Mouse (Mus musculus) kidney, postnatal 4 days (tissue): ENCODE results near the gene Tex9.
A peak's percentile ranks its signal among the peaks of the same experiment; 100 is the strongest.

Experiments used
- DNase-seq, 2 experiments: peaks; one replicate each; pipeline ENCODE4 v3.0.0; 2021; ENCODE audit warnings: mixed read lengths in 2 of 2

The Tex9 gene

GRCm38 (mm10) chr9:72492194-72492565 is at the start of gene Tex9:
Gene Tex9, minus strand, starts transcription at chr9:72492212.
- no peak for DNase-seq

GRCm38 (mm10) chr9:72537086-72537485 is 45.1 kb upstream of the Tex9 start:
- DNase-seq, result peak; percentile 9 to 20

- no peak for DNase-seq
Measured at GRCm38 (mm10) chr9:72535394-72535793, 43.4 kb upstream of the Tex9 start.

- no peak for DNase-seq
Measured at GRCm38 (mm10) chr9:72534985-72535384, 43.0 kb upstream of the Tex9 start.

- DNase-seq, result no peak
Measured at GRCm38 (mm10) chr9:72533089-72533415, 41.0 kb upstream of the Tex9 start.

GRCm38 (mm10) chr9:72532381-72533088 is 40.5 kb upstream of the Tex9 start:
- DNase-seq, result peak; percentile 61 to 70

GRCm38 (mm10) chr9:72531996-72532380 is 40.0 kb upstream of the Tex9 start, which contains the start of gene Rfx7:
Gene Rfx7, plus strand, starts transcription at chr9:72532240.
- peak; percentile 80 to 89 for DNase-seq

GRCm38 (mm10) chr9:72531291-72531995 is 39.4 kb upstream of the Tex9 start:
- peak; percentile 81 to 90 for DNase-seq

- peak; percentile 32 to 56 for DNase-seq
Measured at GRCm38 (mm10) chr9:72530824-72531223, 38.8 kb upstream of the Tex9 start.

- DNase-seq, result peak; percentile 89 to 93
Measured at GRCm38 (mm10) chr9:72530237-72530636, 38.2 kb upstream of the Tex9 start.

GRCm38 (mm10) chr9:72526091-72526490 is 34.1 kb upstream of the Tex9 start:
- DNase-seq, result no peak

- no peak for DNase-seq
Measured at GRCm38 (mm10) chr9:72520849-72521248, 28.8 kb upstream of the Tex9 start.

GRCm38 (mm10) chr9:72519246-72519645 is 27.2 kb upstream of the Tex9 start:
- DNase-seq, result no peak

- DNase-seq, result no peak
Measured at GRCm38 (mm10) chr9:72515366-72515765, 23.4 kb upstream of the Tex9 start.

GRCm38 (mm10) chr9:72512229-72512981 is 20.4 kb upstream of the Tex9 start:
- no peak for DNase-seq

- no peak for DNase-seq
Measured at GRCm38 (mm10) chr9:72497171-72497570, 5.2 kb upstream of the Tex9 start.

GRCm38 (mm10) chr9:72496691-72497090 is 4.7 kb upstream of the Tex9 start:
- no peak for DNase-seq

GRCm38 (mm10) chr9:72493984-72494685 is 2.1 kb upstream of the Tex9 start:
- DNase-seq, result no peak

- no peak for DNase-seq
Measured at GRCm38 (mm10) chr9:72493465-72493864, 1.5 kb upstream of the Tex9 start.

- peak; percentile 95 to 96 for DNase-seq
Measured at GRCm38 (mm10) chr9:72491559-72492193, 336 bp downstream of the Tex9 start.

GRCm38 (mm10) chr9:72489131-72489530 is 2.9 kb downstream of the Tex9 start:
- no peak for DNase-seq

- DNase-seq, result no peak
Measured at GRCm38 (mm10) chr9:72488523-72488922, 3.5 kb downstream of the Tex9 start.

- no peak for DNase-seq
Measured at GRCm38 (mm10) chr9:72479276-72479675, 12.7 kb downstream of the Tex9 start.
